Mouse (Mus musculus) thymus, adult 2 months (tissue): ENCODE data around the gene 2010111I01Rik. TPM values are rescaled to one million over a fixed set of nuclear protein-coding genes. Genes with fewer than 3 reads are reported as not detected.
"Not testable (repeated sequence)": the region's sequence is repeated elsewhere in the genome, so short reads cannot be mapped to it uniquely, and the experiment has no call there.

Experiments
- DNase-seq: peaks from one replicate; pipeline ENCODE4 v3.0.0; 2021
- H3K27ac ChIP-seq: fragments of 200-500 bp; 2 replicates; pipeline ENCODE4 v1.5.1; 2012; ENCODE audit warnings: low read length, control low read depth; ENCODE audit not compliant: control insufficient read depth, insufficient read depth
- H3K27me3 ChIP-seq: fragments of 200-500 bp; 2 replicates; pipeline ENCODE4 v1.6.1; 2012; ENCODE audit warnings: mild to moderate bottlenecking, low read length, moderate library complexity, mixed read lengths; ENCODE audit not compliant: control insufficient read depth, insufficient read depth
- H3K36me3 ChIP-seq: fragments of 200-500 bp; 2 replicates; pipeline ENCODE4 v1.6.1; 2012; ENCODE audit warnings: mild to moderate bottlenecking, low read length, moderate library complexity; ENCODE audit not compliant: control insufficient read depth, insufficient read depth
- H3K4me1 ChIP-seq: fragments of 200-500 bp; replicated peaks from 2 replicates; pipeline ENCODE4 v1.6.1; 2012; ENCODE audit warnings: low read length; ENCODE audit not compliant: control insufficient read depth, insufficient read depth
- H3K4me3 ChIP-seq: fragments of 200-500 bp; 2 replicates; pipeline ENCODE4 v1.5.1; 2012; ENCODE audit warnings: mild to moderate bottlenecking, low read length, control low read depth, moderate library complexity; ENCODE audit not compliant: control insufficient read depth, insufficient read depth
- CTCF ChIP-seq: fragments of 200-500 bp; IDR thresholded peaks from 2 replicates; pipeline ENCODE4 v1.5.1; 2012; ENCODE audit warnings: mild to moderate bottlenecking, control low read depth, low read length, moderate library complexity, borderline replicate concordance; ENCODE audit not compliant: control insufficient read depth, poor library complexity, insufficient read depth; ENCODE audit errors: extremely low read depth
- POLR2A ChIP-seq: fragments of 200-500 bp; IDR thresholded peaks from 2 replicates; pipeline ENCODE4 v1.6.1; 2012; ENCODE audit warnings: mild to moderate bottlenecking, low read length, control low read depth, moderate library complexity; ENCODE audit not compliant: control insufficient read depth, poor library complexity, insufficient read depth; ENCODE audit errors: extremely low read depth
- WGBS: fragments of 180-500 bp; shearing (Covaris S2); methylation state at CpG from one replicate; pipeline ENCODE4 v1.1.7; 2018; 5-methylcytosine and 5-hydroxymethylcytosine counted together
- polyA plus RNA-seq: library from polyadenylated mRNA; depleted of rRNA; stranded (reverse); fragments of >200 nt; gene quantifications from 2 replicates; pipeline ENCODE4 v1.2.3, GENCODE M21; 2012

Gene 2010111I01Rik
- polyA plus RNA-seq, 1 experiment: 61.4 TPM

DNA sequence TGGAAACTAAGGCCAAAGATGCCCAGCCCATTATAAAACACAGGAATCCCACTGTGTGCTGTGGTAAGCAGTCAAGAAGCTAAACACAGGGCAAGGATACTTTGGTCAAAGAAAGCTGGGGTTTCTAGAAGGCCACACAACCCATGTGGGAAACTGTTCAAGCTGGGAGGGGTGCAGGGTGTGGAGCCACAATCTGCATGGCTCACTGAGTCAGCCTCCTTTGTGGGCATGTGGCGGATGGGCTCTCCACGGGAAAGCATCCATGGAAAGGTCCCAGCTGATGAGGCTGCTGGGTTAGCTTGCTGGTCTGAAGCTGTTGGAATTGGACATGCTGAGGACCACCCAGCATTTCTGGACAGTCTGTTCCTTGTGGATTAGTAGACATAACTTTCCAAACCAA, 378.1 kb downstream of the 2010111I01Rik start:
- no peak overlapping the region for H3K4me3 ChIP-seq
- TF ChIP-seq POLR2A: no peak
- H3K4me1 ChIP-seq: no peaks in the 10 kb centered on the region
- H3K27ac ChIP-seq: no peak overlapping the region
- DNase-seq: no peak
- no peaks in the 10 kb centered on the region for H3K36me3 ChIP-seq
- no peaks in the 10 kb centered on the region for H3K27me3 ChIP-seq
- 79% methylated on average over 2 of the region's 2 CpGs for WGBS

DNA sequence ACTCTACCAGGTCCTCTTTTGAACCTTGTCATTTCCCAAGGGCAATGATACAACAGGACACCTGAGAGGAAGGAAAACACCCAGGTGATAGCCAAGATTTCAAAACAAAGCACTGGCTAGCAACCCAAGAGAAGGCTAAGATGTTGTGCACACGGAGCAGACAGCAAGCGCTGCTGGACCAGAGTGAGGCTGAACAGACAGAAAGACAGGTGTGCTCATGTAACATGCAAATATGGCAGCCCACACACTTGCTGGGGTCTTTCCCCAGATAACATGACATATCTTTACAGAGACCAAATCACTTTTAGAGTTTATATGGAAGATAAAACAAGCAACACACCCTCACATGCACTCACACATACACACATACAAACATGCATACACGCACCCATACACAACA, 379.8 kb downstream of the 2010111I01Rik start:
- no peak for DNase-seq
- no peaks in the 10 kb centered on the region for H3K36me3 ChIP-seq
- no peak overlapping the region for H3K27ac ChIP-seq
- WGBS: 96% methylated on average over 3 of the region's 3 CpGs
- TF ChIP-seq CTCF: no peak
- TF ChIP-seq POLR2A: no peak
- no peak overlapping the region for H3K4me3 ChIP-seq
- H3K4me1 ChIP-seq: no peaks in the 10 kb centered on the region
- H3K27me3 ChIP-seq: no peaks in the 10 kb centered on the region

- Histone ChIP-seq H3K4me1 (no peaks in the 10 kb centered on the region), H3K27me3 (no peaks in the 10 kb centered on the region), H3K36me3 (no peaks in the 10 kb centered on the region), H3K27ac (no peak overlapping the region), H3K4me3 (no peak overlapping the region)
- no peak for DNase-seq
- WGBS: 86% methylated on average over 5 of the region's 5 CpGs
- TF ChIP-seq CTCF: no peak
- no peak for TF ChIP-seq POLR2A
These were observed 381.0 kb downstream of the 2010111I01Rik start for GRCm38 (mm10) chr13:63345476-63346225.

DNA sequence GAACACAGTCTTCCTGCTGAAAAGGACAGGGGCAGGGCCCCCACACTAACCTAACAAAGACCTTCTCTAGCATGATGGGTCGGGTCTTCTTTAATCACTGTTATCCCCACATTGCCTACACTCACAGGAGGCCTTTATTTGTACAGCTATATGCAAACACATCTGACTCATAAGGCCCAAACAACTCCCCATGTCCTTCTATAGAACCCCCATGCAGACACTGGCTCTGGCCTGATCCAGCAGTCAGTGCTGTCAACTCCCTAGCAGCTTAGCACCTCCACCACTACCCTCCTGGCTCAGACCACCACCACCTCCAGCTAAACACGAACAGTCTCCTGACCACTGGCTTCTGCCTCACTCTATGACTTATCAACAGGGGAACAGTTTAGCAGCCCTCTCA, 382.9 kb downstream of the 2010111I01Rik start:
- Histone ChIP-seq H3K4me1 (no peaks in the 10 kb centered on the region), H3K36me3 (no peaks in the 10 kb centered on the region), H3K27ac (no peak overlapping the region), H3K4me3 (no peak overlapping the region), H3K27me3 (no peaks in the 10 kb centered on the region)
- TF ChIP-seq POLR2A: no peak
- TF ChIP-seq CTCF: no peak
- DNase-seq: no peak
- 95% methylated on average over 2 of the region's 2 CpGs for WGBS

DNA sequence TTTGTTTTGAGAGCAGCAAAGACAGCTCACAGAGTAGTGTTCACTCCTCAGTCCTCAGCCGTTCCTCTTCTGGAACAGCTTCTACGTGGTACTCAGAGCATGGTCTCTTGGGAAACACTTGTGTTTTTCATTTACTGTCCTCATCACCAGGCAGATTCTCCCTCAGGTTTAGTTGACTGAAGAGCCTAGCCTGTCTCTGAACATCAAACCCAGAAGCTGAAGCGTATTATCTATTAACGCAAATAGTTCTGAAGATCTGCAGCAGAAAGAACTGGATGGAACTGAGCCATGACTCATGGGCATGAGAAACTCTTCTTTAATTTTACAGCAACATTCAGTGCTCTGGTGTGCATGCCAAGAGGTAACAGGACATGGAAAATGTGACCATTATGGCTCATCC, 385.4 kb downstream of the 2010111I01Rik start:
- H3K27ac ChIP-seq: no peak overlapping the region
- WGBS: 95% methylated on average over 4 of the region's 4 CpGs
- no peaks in the 10 kb centered on the region for H3K27me3 ChIP-seq
- no peaks in the 10 kb centered on the region for H3K4me1 ChIP-seq
- no peaks in the 10 kb centered on the region for H3K36me3 ChIP-seq
- H3K4me3 ChIP-seq: no peak overlapping the region
- no peak for DNase-seq
- no peak for TF ChIP-seq POLR2A
- TF ChIP-seq CTCF: no peak

DNA sequence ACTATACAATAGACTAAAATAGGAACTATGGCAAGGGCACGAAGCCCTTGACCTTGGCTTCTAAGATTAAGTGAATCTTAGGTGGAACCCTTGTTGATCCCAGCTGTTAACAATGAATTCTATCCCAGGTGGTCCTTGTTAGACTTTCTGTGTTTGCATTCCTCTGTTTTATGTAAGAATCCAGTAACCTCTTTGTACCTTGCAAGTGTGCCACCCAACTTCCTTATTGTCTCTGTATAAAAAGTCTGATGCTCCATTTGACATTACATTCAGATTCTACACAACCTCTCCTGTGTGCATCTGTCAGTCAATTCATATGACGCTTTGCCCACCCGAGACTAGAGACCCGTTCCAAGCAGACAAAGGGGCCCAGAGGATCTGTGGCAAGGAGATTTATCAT, 388.6 kb downstream of the 2010111I01Rik start:
- WGBS: 93% methylated on average over 4 of the region's 4 CpGs
- not testable (repeated sequence) for H3K27me3 ChIP-seq

GRCm38 (mm10) chr13:63356101-63356500, 391.4 kb downstream of the 2010111I01Rik start:
- Histone ChIP-seq H3K27me3 (no peaks in the 10 kb centered on the region), H3K27ac (no peak overlapping the region), H3K4me1 (no peaks in the 10 kb centered on the region), H3K36me3 (no peaks in the 10 kb centered on the region), H3K4me3 (no peak overlapping the region)
- TF ChIP-seq POLR2A (no peak), CTCF (no peak)
- 94% methylated on average over 4 of the region's 4 CpGs for WGBS
- DNase-seq: no peak

More for the DNA sequence above, 388.6 kb downstream of the 2010111I01Rik start:
- not testable (repeated sequence) for DNase-seq, H3K4me3 ChIP-seq, H3K4me1 ChIP-seq, H3K36me3 ChIP-seq, H3K27ac ChIP-seq
